Mouse (Mus musculus) olfactory bulb, adult 2 months (tissue): ENCODE data around the gene Oas1d.

Source experiments
- CTCF ChIP-seq: fragments of 200-500 bp; IDR thresholded peaks from 2 replicates; pipeline ENCODE4 v1.5.1; 2012; ENCODE audit warnings: low read depth, mild to moderate bottlenecking, low read length, moderate library complexity; ENCODE audit not compliant: insufficient read depth
- POLR2A ChIP-seq: fragments of 200-500 bp; IDR thresholded peaks from 2 replicates; pipeline ENCODE4 v1.6.1; 2012; ENCODE audit warnings: mild to moderate bottlenecking, low read depth, low read length, moderate library complexity; ENCODE audit not compliant: insufficient read depth

- TF ChIP-seq CTCF (no peak), POLR2A (no peak)
Observed at GRCm38 (mm10) chr5:120900666-120901065, 13.7 kb upstream of the Oas1d start.
